Mouse (Mus musculus): ENCODE data around the gene Gstm6. TPM values are rescaled to one million over a fixed set of nuclear protein-coding genes. Genes with fewer than 3 reads are reported as not detected.
"Not testable (repeated sequence)": the region's sequence is repeated elsewhere in the genome, so short reads cannot be mapped to it uniquely, and the experiment has no call there.

Gene Gstm6
- polyA plus RNA-seq, 1 experiment from 2014 or later: 11.7 TPM

- no peak overlapping the region for H3K4me3 ChIP-seq (replicated peaks; ENCODE audit: low read length)
- 73% methylated on average over 3 of the region's 3 CpGs for WGBS
- H3K27me3 ChIP-seq (replicated peaks; ENCODE audit: control insufficient read depth, insufficient read depth, low read length): no peaks in the 10 kb centered on the region
- H3K9me3 ChIP-seq (ENCODE audit: control insufficient read depth, low read length): no peaks in the 10 kb centered on the region
- H3K4me2 ChIP-seq (ENCODE audit: low read length): no peak overlapping the region
- no peaks in the 10 kb centered on the region for H3K4me1 ChIP-seq (replicated peaks; ENCODE audit: control insufficient read depth, insufficient read depth, low read length)
- no peak overlapping the region for H3K9ac ChIP-seq (replicated peaks; ENCODE audit: low read depth, low read length)
- H3K27ac ChIP-seq (ENCODE audit: low read length): no peak overlapping the region
- ATAC-seq: 0 out of 2 replicates have a peak, but pooled peaks have one; percentile 47
- H3K36me3 ChIP-seq (ENCODE audit: control insufficient read depth, insufficient read depth): no peaks in the 10 kb centered on the region
Measured at GRCm38 (mm10) chr3:107917097-107917496, 26.5 kb downstream of the Gstm6 start.

GRCm38 (mm10) chr3:107916674-107917073 lies 26.9 kb downstream of the Gstm6 start:
- Histone ChIP-seq H3K4me1 (replicated peaks; ENCODE audit: control insufficient read depth, insufficient read depth, low read length) (no peaks in the 10 kb centered on the region), H3K9ac (replicated peaks; ENCODE audit: low read depth, low read length) (no peak overlapping the region), H3K4me2 (ENCODE audit: low read length) (no peak overlapping the region), H3K4me3 (replicated peaks; ENCODE audit: low read length) (no peak overlapping the region), H3K27ac (ENCODE audit: low read length) (no peak overlapping the region), H3K9me3 (ENCODE audit: control insufficient read depth, low read length) (no peaks in the 10 kb centered on the region), H3K36me3 (ENCODE audit: control insufficient read depth, insufficient read depth) (no peaks in the 10 kb centered on the region), H3K27me3 (replicated peaks; ENCODE audit: control insufficient read depth, insufficient read depth, low read length) (no peaks in the 10 kb centered on the region)
- 77% methylated on average over 15 of the region's 15 CpGs for WGBS
- no peak for ATAC-seq

GRCm38 (mm10) chr3:107905942-107906341 lies 37.6 kb downstream of the Gstm6 start:
- H3K36me3 ChIP-seq (ENCODE audit: control insufficient read depth, insufficient read depth): no peaks in the 10 kb centered on the region
- no peak overlapping the region for H3K4me3 ChIP-seq (replicated peaks; ENCODE audit: low read length)
- H3K4me2 ChIP-seq (ENCODE audit: low read length): no peak overlapping the region
- no peak overlapping the region for H3K27ac ChIP-seq (ENCODE audit: low read length)
- no peaks in the 10 kb centered on the region for H3K9me3 ChIP-seq (ENCODE audit: control insufficient read depth, low read length)
- 69% methylated on average over 6 of the region's 6 CpGs for WGBS
- no peaks in the 10 kb centered on the region for H3K27me3 ChIP-seq (replicated peaks; ENCODE audit: control insufficient read depth, insufficient read depth, low read length)
- ATAC-seq: no peak
- no peaks in the 10 kb centered on the region for H3K4me1 ChIP-seq (replicated peaks; ENCODE audit: control insufficient read depth, insufficient read depth, low read length)
- no peak overlapping the region for H3K9ac ChIP-seq (replicated peaks; ENCODE audit: low read depth, low read length)

- no peak overlapping the region for H3K4me3 ChIP-seq (replicated peaks; ENCODE audit: low read length)
- no peak overlapping the region for H3K4me2 ChIP-seq (ENCODE audit: low read length)
- peaks cover 5% of the 10 kb centered on the region; the same call in 1 of the 2 replicates for H3K36me3 ChIP-seq (ENCODE audit: control insufficient read depth, insufficient read depth)
- H3K27me3 ChIP-seq (replicated peaks; ENCODE audit: control insufficient read depth, insufficient read depth, low read length): no peaks in the 10 kb centered on the region
- H3K9ac ChIP-seq (replicated peaks; ENCODE audit: low read depth, low read length): no peak overlapping the region
- ATAC-seq: no peak
- 75% methylated on average over 11 of the region's 11 CpGs for WGBS
- H3K9me3 ChIP-seq (ENCODE audit: control insufficient read depth, low read length): no peaks in the 10 kb centered on the region
- H3K27ac ChIP-seq (ENCODE audit: low read length): no peak overlapping the region
- H3K4me1 ChIP-seq (replicated peaks; ENCODE audit: control insufficient read depth, insufficient read depth, low read length): peaks cover 4% of the 10 kb centered on the region; the same call in 1 of the 2 replicates
Measured at GRCm38 (mm10) chr3:107900955-107901673, 42.4 kb downstream of the Gstm6 start.

- H3K9me3 ChIP-seq (ENCODE audit: control insufficient read depth, low read length): no peaks in the 10 kb centered on the region
- peaks cover 5% of the 10 kb centered on the region; the same call in 1 of the 2 replicates for H3K36me3 ChIP-seq (ENCODE audit: control insufficient read depth, insufficient read depth)
- H3K27me3 ChIP-seq (replicated peaks; ENCODE audit: control insufficient read depth, insufficient read depth, low read length): no peaks in the 10 kb centered on the region
- H3K4me2 ChIP-seq (ENCODE audit: low read length): no peak overlapping the region
- 93% methylated on average over 13 of the region's 13 CpGs for WGBS
- H3K27ac ChIP-seq (ENCODE audit: low read length): no peak overlapping the region
- H3K4me3 ChIP-seq (replicated peaks; ENCODE audit: low read length): no peak overlapping the region
- ATAC-seq: no peak
- H3K4me1 ChIP-seq (replicated peaks; ENCODE audit: control insufficient read depth, insufficient read depth, low read length): peaks cover 8% of the 10 kb centered on the region
- H3K9ac ChIP-seq (replicated peaks; ENCODE audit: low read depth, low read length): no peak overlapping the region
Measured at GRCm38 (mm10) chr3:107898691-107899090, 44.9 kb downstream of the Gstm6 start.

GRCm38 (mm10) chr3:107895720-107896569 lies 47.6 kb downstream of the Gstm6 start, which contains the start of gene Gstm5:
Gstm5 (plus strand) TSS chr3:107895821.
- peak within 1 kb of the TSS; percentile 72 for H3K4me3 ChIP-seq (replicated peaks; ENCODE audit: low read length)
- peak within 1 kb of the TSS; percentile 50; the same call in 1 of the 2 replicates for H3K27ac ChIP-seq (ENCODE audit: low read length)
- peak; percentile 97 for ATAC-seq
- 5% methylated on average over 40 of the region's 40 CpGs for whole genome bisulfite sequencing
- H3K4me1 ChIP-seq (replicated peaks; ENCODE audit: control insufficient read depth, insufficient read depth, low read length): peaks cover 8% of the 10 kb centered on the region
- H3K9ac ChIP-seq (replicated peaks; ENCODE audit: low read depth, low read length): peak within 1 kb of the TSS; percentile 85
- peak within 1 kb of the TSS; percentile 84 for H3K4me2 ChIP-seq (ENCODE audit: low read length)
- H3K9me3 ChIP-seq (ENCODE audit: control insufficient read depth, low read length): no peaks in the 10 kb centered on the region
- peaks cover 5% of the 10 kb centered on the region; the same call in 1 of the 2 replicates for H3K36me3 ChIP-seq (ENCODE audit: control insufficient read depth, insufficient read depth)
- H3K27me3 ChIP-seq (replicated peaks; ENCODE audit: control insufficient read depth, insufficient read depth, low read length): no peaks in the 10 kb centered on the region

- Histone ChIP-seq H3K4me1 (replicated peaks; ENCODE audit: control insufficient read depth, insufficient read depth, low read length) (peaks cover 8% of the 10 kb centered on the region), H3K9me3 (ENCODE audit: control insufficient read depth, low read length) (no peaks in the 10 kb centered on the region), H3K36me3 (ENCODE audit: control insufficient read depth, insufficient read depth) (peaks cover 5% of the 10 kb centered on the region; the same call in 1 of the 2 replicates), H3K27ac (ENCODE audit: low read length) (no peak overlapping the region), H3K4me3 (replicated peaks; ENCODE audit: low read length) (peak overlapping the region; percentile 72), H3K9ac (replicated peaks; ENCODE audit: low read depth, low read length) (peak overlapping the region; percentile 85), H3K4me2 (ENCODE audit: low read length) (peak overlapping the region; percentile 84), H3K27me3 (replicated peaks; ENCODE audit: control insufficient read depth, insufficient read depth, low read length) (no peaks in the 10 kb centered on the region)
- 11% methylated on average over 6 of the region's 6 CpGs for WGBS
- ATAC-seq: no peak; the same call in 1 of the 2 replicates
Measured at GRCm38 (mm10) chr3:107895194-107895719, 48.3 kb downstream of the Gstm6 start.

- ATAC-seq: not testable (repeated sequence)
Measured at GRCm38 (mm10) chr3:107889236-107889635, 54.3 kb downstream of the Gstm6 start.

More at GRCm38 (mm10) chr3:107889236-107889635, 54.3 kb downstream of the Gstm6 start:
- not testable (repeated sequence) for H3K27me3 ChIP-seq (replicated peaks; ENCODE audit: control insufficient read depth, insufficient read depth, low read length); H3K4me1 ChIP-seq (replicated peaks; ENCODE audit: control insufficient read depth, insufficient read depth, low read length); H3K36me3 ChIP-seq (ENCODE audit: control insufficient read depth, insufficient read depth); H3K4me3 ChIP-seq (replicated peaks; ENCODE audit: low read length); H3K4me2 ChIP-seq (ENCODE audit: low read length); H3K9ac ChIP-seq (replicated peaks; ENCODE audit: low read depth, low read length); H3K27ac ChIP-seq (ENCODE audit: low read length); H3K9me3 ChIP-seq (ENCODE audit: control insufficient read depth, low read length)
- WGBS: 77% methylated on average over 2 of the region's 2 CpGs
